Mouse (Mus musculus) stomach, embryonic 16.5 days (tissue): ENCODE results near the gene Abcc1. TPM values are rescaled to one million over a fixed set of nuclear protein-coding genes. Genes with fewer than 3 reads are reported as not detected.

Experiments
- ATAC-seq: fragments of 200-750 bp; cut with Nextera tagmentation; 2 replicates; pipeline ENCODE4 v1.8.0; 2017; ENCODE audit warnings: moderate number of reproducible peaks, moderate TSS enrichment; ENCODE audit not compliant: insufficient read depth, low FRiP score
- H3K27ac ChIP-seq: fragments of 300-500 bp; sonication (generic); 2 replicates; pipeline ENCODE4 v1.5.1; 2014; ENCODE audit warnings: low read length
- H3K27me3 ChIP-seq: fragments of 300-500 bp; sonication (generic); 2 replicates; pipeline ENCODE4 v1.6.1; 2014; ENCODE audit warnings: low read length, control low read depth, mixed read lengths; ENCODE audit not compliant: control insufficient read depth, insufficient read depth
- H3K36me3 ChIP-seq: fragments of 300-500 bp; sonication (generic); 2 replicates; pipeline ENCODE4 v1.6.1; 2014; ENCODE audit warnings: low read length; ENCODE audit not compliant: control insufficient read depth, insufficient read depth
- H3K4me1 ChIP-seq: fragments of 300-500 bp; sonication (generic); 2 replicates; pipeline ENCODE4 v1.6.1; 2014; ENCODE audit warnings: low read length, control low read depth, mixed read lengths; ENCODE audit not compliant: control insufficient read depth, insufficient read depth
- H3K4me2 ChIP-seq: fragments of 300-500 bp; sonication (generic); 2 replicates; pipeline ENCODE4 v1.6.1; 2014; ENCODE audit warnings: low read depth, low read length, mixed read lengths
- H3K4me3 ChIP-seq: fragments of 300-500 bp; sonication (generic); replicated peaks from 2 replicates; pipeline ENCODE4 v1.5.1; 2014; ENCODE audit warnings: mild to moderate bottlenecking, low read length
- H3K9ac ChIP-seq: fragments of 300-500 bp; sonication (generic); 2 replicates; pipeline ENCODE4 v1.6.1; 2014; ENCODE audit warnings: low read length
- H3K9me3 ChIP-seq: fragments of 300-500 bp; sonication (generic); replicated peaks from 2 replicates; pipeline ENCODE4 v1.6.1; 2016; ENCODE audit warnings: low read length, control low read depth; ENCODE audit not compliant: control insufficient read depth
- WGBS: fragments of 180-500 bp; shearing (Covaris S2); extraction: QIAGEN DNeasy Blood & Tissue Kit; methylation state at CpG from one replicate; pipeline ENCODE4 v1.1.7; 2014; 5-methylcytosine and 5-hydroxymethylcytosine counted together
- polyA plus RNA-seq: library from polyadenylated mRNA; unstranded; fragments of >200 nt; fragmentation: Nextera tagmentation; extraction: Ambion mirVana; gene quantifications from 2 replicates; pipeline ENCODE4 v1.2.1, GENCODE M21; 2015

Gene Abcc1
- polyA plus RNA-seq, 1 experiment from 2014 or later = 13.6 TPM

GRCm38 (mm10) chr16:14468351-14468750, 107.0 kb downstream of the Abcc1 start:
- 78% methylated on average over 2 of the region's 2 CpGs for WGBS
- peaks cover 13% of the 10 kb centered on the region; the same call in 1 of the 2 replicates for H3K36me3 ChIP-seq

GRCm38 (mm10) chr16:14468841-14469240, 107.5 kb downstream of the Abcc1 start:
- Histone ChIP-seq H3K4me1 (no peaks in the 10 kb centered on the region), H3K9me3 (no peaks in the 10 kb centered on the region), H3K27me3 (no peaks in the 10 kb centered on the region), H3K27ac (no peak overlapping the region), H3K4me3 (no peak overlapping the region), H3K9ac (no peak overlapping the region), H3K4me2 (no peak overlapping the region), H3K36me3 (peaks cover 17% of the 10 kb centered on the region; the same call in 1 of the 2 replicates)
- no peak for ATAC-seq
- WGBS = 92% methylated on average over 5 of the region's 5 CpGs

More at GRCm38 (mm10) chr16:14468351-14468750, 107.0 kb downstream of the Abcc1 start:
- Histone ChIP-seq H3K9me3 (no peaks in the 10 kb centered on the region), H3K27ac (no peak overlapping the region), H3K27me3 (no peaks in the 10 kb centered on the region), H3K9ac (no peak overlapping the region), H3K4me2 (no peak overlapping the region), H3K4me1 (no peaks in the 10 kb centered on the region), H3K4me3 (no peak overlapping the region)
- ATAC-seq = no peak

GRCm38 (mm10) chr16:14472171-14472570, 110.8 kb downstream of the Abcc1 start:
- H3K4me1 ChIP-seq = no peaks in the 10 kb centered on the region
- no peak overlapping the region for H3K4me3 ChIP-seq
- no peak overlapping the region for H3K27ac ChIP-seq
- ATAC-seq = no peak
- no peak overlapping the region for H3K9ac ChIP-seq
- H3K9me3 ChIP-seq = no peaks in the 10 kb centered on the region
- H3K36me3 ChIP-seq = peaks cover 16% of the 10 kb centered on the region; the same call in 1 of the 2 replicates
- no peaks in the 10 kb centered on the region for H3K27me3 ChIP-seq
- 86% methylated on average over 5 of the region's 5 CpGs for whole genome bisulfite sequencing
- no peak overlapping the region for H3K4me2 ChIP-seq

- Histone ChIP-seq H3K9ac (no peak overlapping the region), H3K36me3 (peaks cover 14% of the 10 kb centered on the region; the same call in 1 of the 2 replicates), H3K4me2 (no peak overlapping the region), H3K27me3 (no peaks in the 10 kb centered on the region), H3K4me3 (no peak overlapping the region), H3K27ac (no peak overlapping the region), H3K9me3 (no peaks in the 10 kb centered on the region), H3K4me1 (no peaks in the 10 kb centered on the region)
- no peak for ATAC-seq
- 94% methylated on average over 7 of the region's 7 CpGs for WGBS
Observed at GRCm38 (mm10) chr16:14473686-14474085, 112.3 kb downstream of the Abcc1 start.

- 92% methylated on average over 2 of the region's 2 CpGs for WGBS
Observed at GRCm38 (mm10) chr16:14475001-14475400, 113.6 kb downstream of the Abcc1 start.

GRCm38 (mm10) chr16:14476056-14476455, 114.7 kb downstream of the Abcc1 start:
- no peak overlapping the region for H3K4me2 ChIP-seq
- WGBS = 85% methylated on average over 8 of the region's 8 CpGs
- H3K4me3 ChIP-seq = no peak overlapping the region
- no peak overlapping the region for H3K9ac ChIP-seq
- no peaks in the 10 kb centered on the region for H3K9me3 ChIP-seq
- H3K27me3 ChIP-seq = no peaks in the 10 kb centered on the region
- ATAC-seq = no peak
- 0 out of 2 replicates have a peak, but pooled peaks cover 7% of the 10 kb centered on the region for H3K36me3 ChIP-seq
- H3K4me1 ChIP-seq = no peaks in the 10 kb centered on the region
- no peak overlapping the region for H3K27ac ChIP-seq

More at GRCm38 (mm10) chr16:14475001-14475400, 113.6 kb downstream of the Abcc1 start:
- no peak for ATAC-seq
- Histone ChIP-seq H3K4me2 (no peak overlapping the region), H3K9ac (no peak overlapping the region), H3K4me3 (no peak overlapping the region), H3K27ac (no peak overlapping the region), H3K4me1 (no peaks in the 10 kb centered on the region), H3K36me3 (0 out of 2 replicates have a peak, but pooled peaks cover 7% of the 10 kb centered on the region), H3K9me3 (no peaks in the 10 kb centered on the region), H3K27me3 (no peaks in the 10 kb centered on the region)

- WGBS = 85% methylated on average over 9 of the region's 9 CpGs
Observed at GRCm38 (mm10) chr16:14476701-14477400, 115.5 kb downstream of the Abcc1 start.

GRCm38 (mm10) chr16:14477510-14478300, 116.3 kb downstream of the Abcc1 start:
- Histone ChIP-seq H3K36me3 (0 out of 2 replicates have a peak, but pooled peaks cover 7% of the 10 kb centered on the region), H3K4me3 (no peak overlapping the region), H3K4me2 (no peak overlapping the region), H3K27me3 (no peaks in the 10 kb centered on the region), H3K4me1 (no peaks in the 10 kb centered on the region), H3K27ac (no peak overlapping the region), H3K9me3 (no peaks in the 10 kb centered on the region), H3K9ac (no peak overlapping the region)
- 55% methylated on average over 10 of the region's 10 CpGs for WGBS
- no peak for ATAC-seq

More at GRCm38 (mm10) chr16:14476701-14477400, 115.5 kb downstream of the Abcc1 start:
- H3K9me3 ChIP-seq = no peaks in the 10 kb centered on the region
- no peak overlapping the region for H3K9ac ChIP-seq
- H3K4me2 ChIP-seq = no peak overlapping the region
- H3K36me3 ChIP-seq = 0 out of 2 replicates have a peak, but pooled peaks cover 7% of the 10 kb centered on the region
- no peaks in the 10 kb centered on the region for H3K4me1 ChIP-seq
- no peak for ATAC-seq
- H3K27ac ChIP-seq = no peak overlapping the region
- no peak overlapping the region for H3K4me3 ChIP-seq
- no peaks in the 10 kb centered on the region for H3K27me3 ChIP-seq

- no peak for ATAC-seq
- H3K4me1 ChIP-seq = no peaks in the 10 kb centered on the region
- H3K36me3 ChIP-seq = no peaks in the 10 kb centered on the region
- no peaks in the 10 kb centered on the region for H3K27me3 ChIP-seq
- H3K27ac ChIP-seq = no peak overlapping the region
- H3K9ac ChIP-seq = no peak overlapping the region
- 89% methylated on average over 2 of the region's 2 CpGs for WGBS
- no peaks in the 10 kb centered on the region for H3K9me3 ChIP-seq
- no peak overlapping the region for H3K4me2 ChIP-seq
- H3K4me3 ChIP-seq = no peak overlapping the region
Observed at GRCm38 (mm10) chr16:14479641-14480040, 118.3 kb downstream of the Abcc1 start.
